Mouse (Mus musculus): ENCODE measurements around the gene Zfp57.

GRCm38 (mm10) chr17:37011719-37012118 is 10.8 kb downstream of the Zfp57 start:
- no peak for TF ChIP-seq CTCF (IDR thresholded peaks at IDR 0.05; ENCODE audit: control insufficient read depth, insufficient read depth, insufficient read length)
- no peak for TF ChIP-seq MYOG (IDR thresholded peaks at IDR 0.05; ENCODE audit: control insufficient read depth, extremely low read depth, insufficient read length)

Measured in C2C12 (cell line).